Mouse (Mus musculus) ES-Bruce4 (cell line): ENCODE measurements around the gene Mmp17. TPM values are rescaled to one million over a fixed set of nuclear protein-coding genes. Genes with fewer than 3 reads are reported as not detected.

Experiments
- H3K27ac ChIP-seq: 2 replicates; pipeline ENCODE4 v1.5.1; 2012; ENCODE audit warnings: low read length, inconsistent platforms; ENCODE audit not compliant: insufficient read depth
- H3K27me3 ChIP-seq: 2 replicates; pipeline ENCODE4 v1.6.1; 2012; ENCODE audit warnings: mild to moderate bottlenecking, low read length, inconsistent platforms; ENCODE audit not compliant: control insufficient read depth, poor library complexity, insufficient read depth, severe bottlenecking
- H3K36me3 ChIP-seq: 2 replicates; pipeline ENCODE4 v1.6.1; 2012; ENCODE audit warnings: inconsistent platforms, mild to moderate bottlenecking, low read length, moderate library complexity; ENCODE audit not compliant: control insufficient read depth, poor library complexity, insufficient read depth, severe bottlenecking
- H3K4me1 ChIP-seq: one replicate; pipeline ENCODE4 v1.8.1; 2011; ENCODE audit warnings: low read length; ENCODE audit not compliant: control insufficient read depth, insufficient read depth
- H3K4me3 ChIP-seq: 2 replicates; pipeline ENCODE4 v1.5.1; 2011; ENCODE audit warnings: low read depth, mild to moderate bottlenecking, low read length
- H3K9ac ChIP-seq: 2 replicates; pipeline ENCODE4 v1.6.1; 2012; ENCODE audit warnings: low read depth, mild to moderate bottlenecking, inconsistent platforms; ENCODE audit not compliant: poor library complexity, severe bottlenecking
- H3K9me3 ChIP-seq: replicated peaks from 2 replicates; pipeline ENCODE4 v1.6.1; 2012; ENCODE audit warnings: mild to moderate bottlenecking, low read length, inconsistent platforms; ENCODE audit not compliant: control insufficient read depth, poor library complexity, insufficient read depth, severe bottlenecking
- CTCF ChIP-seq: IDR thresholded peaks from one replicate; pipeline ENCODE4 v1.8.1; 2011; ENCODE audit warnings: low read depth, low read length
- EP300 ChIP-seq: IDR thresholded peaks from 2 replicates; pipeline ENCODE4 v1.6.1; 2011; ENCODE audit warnings: low read depth, low read length; ENCODE audit not compliant: insufficient read depth
- POLR2A ChIP-seq: IDR thresholded peaks from one replicate; pipeline ENCODE4 v1.8.1; 2011; ENCODE audit warnings: low read length; ENCODE audit not compliant: insufficient read depth
- polyA plus RNA-seq: library from polyadenylated mRNA; stranded (reverse); fragments of >200 nt; gene quantifications from 2 replicates; pipeline ENCODE4 v1.2.4, GENCODE M21; 2011; ENCODE audit warnings: low read depth; ENCODE audit not compliant: missing spikeins, insufficient read depth, insufficient read length

Gene Mmp17
- polyA plus RNA-seq, 1 experiment = 5.9 TPM

- TF ChIP-seq POLR2A (no peak), CTCF (no peak), EP300 (no peak)
- no peak overlapping the region for H3K27ac ChIP-seq
- H3K36me3 ChIP-seq = peaks cover 21% of the 10 kb centered on the region
- H3K9ac ChIP-seq = no peak overlapping the region
- H3K9me3 ChIP-seq = no peaks in the 10 kb centered on the region
- no peaks in the 10 kb centered on the region for H3K4me1 ChIP-seq
- H3K4me3 ChIP-seq = no peak overlapping the region
- H3K27me3 ChIP-seq = no peaks in the 10 kb centered on the region
Observed at GRCm38 (mm10) chr5:129559283-129559682, 24.7 kb upstream of the Mmp17 start.

- Histone ChIP-seq H3K4me1 (no peaks in the 10 kb centered on the region), H3K9me3 (no peaks in the 10 kb centered on the region), H3K9ac (no peak overlapping the region), H3K36me3 (peaks cover 25% of the 10 kb centered on the region), H3K27ac (no peak overlapping the region), H3K4me3 (no peak overlapping the region), H3K27me3 (no peaks in the 10 kb centered on the region)
- TF ChIP-seq EP300 (no peak), CTCF (no peak), POLR2A (no peak)
Observed at GRCm38 (mm10) chr5:129562342-129562741, 21.6 kb upstream of the Mmp17 start.

- H3K36me3 ChIP-seq = peaks cover 29% of the 10 kb centered on the region
- no peak overlapping the region for H3K4me3 ChIP-seq
- H3K9me3 ChIP-seq = no peaks in the 10 kb centered on the region
- H3K4me1 ChIP-seq = no peaks in the 10 kb centered on the region
- no peak overlapping the region for H3K9ac ChIP-seq
- TF ChIP-seq EP300 (no peak), POLR2A (no peak), CTCF (no peak)
- no peak overlapping the region for H3K27ac ChIP-seq
- no peaks in the 10 kb centered on the region for H3K27me3 ChIP-seq
Observed at GRCm38 (mm10) chr5:129568596-129568995, 15.4 kb upstream of the Mmp17 start.

GRCm38 (mm10) chr5:129578201-129578600, 5.8 kb upstream of the Mmp17 start:
- TF ChIP-seq POLR2A = no peak
- no peak for TF ChIP-seq EP300
- no peak for TF ChIP-seq CTCF
- Histone ChIP-seq H3K4me1 (no peaks in the 10 kb centered on the region), H3K9ac (no peak overlapping the region), H3K4me3 (no peak overlapping the region), H3K27ac (no peak overlapping the region), H3K36me3 (no peaks in the 10 kb centered on the region), H3K27me3 (no peaks in the 10 kb centered on the region), H3K9me3 (no peaks in the 10 kb centered on the region)

GRCm38 (mm10) chr5:129580046-129580445, 3.9 kb upstream of the Mmp17 start:
- no peaks in the 10 kb centered on the region for H3K4me1 ChIP-seq
- no peak overlapping the region for H3K27ac ChIP-seq
- H3K4me3 ChIP-seq = no peak overlapping the region
- TF ChIP-seq CTCF (no peak), EP300 (no peak)
- H3K9ac ChIP-seq = no peak overlapping the region
- no peaks in the 10 kb centered on the region for H3K9me3 ChIP-seq
- no peaks in the 10 kb centered on the region for H3K36me3 ChIP-seq
- peaks cover 7% of the 10 kb centered on the region for H3K27me3 ChIP-seq

GRCm38 (mm10) chr5:129580572-129580971, 3.4 kb upstream of the Mmp17 start:
- H3K36me3 ChIP-seq = no peaks in the 10 kb centered on the region
- no peaks in the 10 kb centered on the region for H3K9me3 ChIP-seq
- no peaks in the 10 kb centered on the region for H3K4me1 ChIP-seq
- H3K27me3 ChIP-seq = peaks cover 12% of the 10 kb centered on the region
- H3K9ac ChIP-seq = no peak overlapping the region
- no peak overlapping the region for H3K4me3 ChIP-seq
- H3K27ac ChIP-seq = no peak overlapping the region
- TF ChIP-seq POLR2A (no peak), CTCF (no peak), EP300 (no peak)
